Mouse (Mus musculus): ENCODE measurements around the gene Cryaa. TPM values are rescaled to one million over a fixed set of nuclear protein-coding genes. Genes with fewer than 3 reads are reported as not detected.

The Cryaa gene
- total and polyA plus RNA-seq, 3 experiments = not detected

- TF ChIP-seq RAD21 (IDR thresholded peaks at IDR 0.05; ENCODE audit: low read depth, low read length) (no peak), CHD2 (IDR thresholded peaks at IDR 0.05; ENCODE audit: low read length) (no peak), NRF1 (IDR thresholded peaks at IDR 0.05; ENCODE audit: insufficient read depth, low read depth, low read length, poor library complexity, severe bottlenecking) (no peak)
These were observed 3.2 kb upstream of the Cryaa start (continued) for GRCm38 (mm10) chr17:31674426-31674825.

GRCm38 (mm10) chr17:31680450-31680849, 2.8 kb downstream of the Cryaa start:
- H3K36me3 ChIP-seq (ENCODE audit: control insufficient read depth in 1 of 2, insufficient read depth in 2 of 2, low read length in 2 of 2) = no peaks in the 10 kb centered on the region
- H3K27me3 ChIP-seq (ENCODE audit: control insufficient read depth in 1 of 2, insufficient read depth in 2 of 2, low read length in 2 of 2) = peaks cover 0 to 2% of the 10 kb centered on the region in 2 experiments; a peak in 2 of 4 replicates
- H3K79me2 ChIP-seq (ENCODE audit: control insufficient read depth, insufficient read depth, low read length, poor library complexity) = no peaks in the 10 kb centered on the region
- TF ChIP-seq CTCF (IDR thresholded peaks at IDR 0.05 in 2 of 3, conservative IDR thresholded peaks at IDR 0.05 in 1 of 3; ENCODE audit: control insufficient read depth in 1 of 3, insufficient read depth in 1 of 3, low read depth in 2 of 3, low read length in 3 of 3, poor library complexity in 1 of 3, severe bottlenecking in 1 of 3) = no peak
- TF ChIP-seq ZMIZ1 (IDR thresholded peaks at IDR 0.05; ENCODE audit: low read depth, low read length) = no peak
- no peak for TF ChIP-seq HCFC1 (IDR thresholded peaks at IDR 0.05; ENCODE audit: low read depth, low read length)
- no peak overlapping the region for H3K9ac ChIP-seq (ENCODE audit: control insufficient read depth, low read depth, low read length, poor library complexity, severe bottlenecking)
- H3K4me3 ChIP-seq (ENCODE audit: control insufficient read depth in 1 of 2, insufficient read depth in 1 of 2, low read depth in 2 of 2, low read length in 2 of 2) = no peak overlapping the region
- H3K9me3 ChIP-seq (replicated peaks; ENCODE audit: insufficient read depth, low read length) = no peaks in the 10 kb centered on the region
- no peak for DNase-seq (ENCODE audit: low read depth, low spot score)
- no peaks in the 10 kb centered on the region for H3K4me1 ChIP-seq (ENCODE audit: control insufficient read depth in 1 of 2, insufficient read depth in 2 of 2, low read length in 2 of 2)
- H3K27ac ChIP-seq (ENCODE audit: control insufficient read depth, low read depth, low read length) = no peak overlapping the region

GRCm38 (mm10) chr17:31685514-31686224, 8.1 kb downstream of the Cryaa start:
- Histone ChIP-seq H3K4me1 (ENCODE audit: control insufficient read depth in 1 of 2, insufficient read depth in 2 of 2, low read length in 2 of 2) (no peaks in the 10 kb centered on the region), H3K4me3 (ENCODE audit: control insufficient read depth in 1 of 2, insufficient read depth in 1 of 2, low read depth in 2 of 2, low read length in 2 of 2) (no peak overlapping the region), H3K9ac (ENCODE audit: control insufficient read depth, low read depth, low read length, poor library complexity, severe bottlenecking) (no peak overlapping the region; the same call in 1 of the 2 replicates), H3K36me3 (ENCODE audit: control insufficient read depth in 1 of 2, insufficient read depth in 2 of 2, low read length in 2 of 2) (no peaks in the 10 kb centered on the region), H3K79me2 (ENCODE audit: control insufficient read depth, insufficient read depth, low read length, poor library complexity) (no peaks in the 10 kb centered on the region), H3K27me3 (ENCODE audit: control insufficient read depth in 1 of 2, insufficient read depth in 2 of 2, low read length in 2 of 2) (no peaks in the 10 kb centered on the region; a peak in 1 of 4 replicates), H3K9me3 (replicated peaks; ENCODE audit: insufficient read depth, low read length) (no peaks in the 10 kb centered on the region), H3K27ac (ENCODE audit: control insufficient read depth, low read depth, low read length) (no peak overlapping the region)
- TF ChIP-seq POLR2A (IDR thresholded peaks at IDR 0.05; ENCODE audit: control insufficient read depth in 1 of 2, insufficient read depth in 1 of 2, low read depth in 1 of 2, low read length in 2 of 2, poor library complexity in 1 of 2) (no peak), SIN3A (IDR thresholded peaks at IDR 0.05; ENCODE audit: low read length) (no peak), CHD1 (IDR thresholded peaks at IDR 0.05; ENCODE audit: low read depth, low read length) (no peak), CTCF (IDR thresholded peaks at IDR 0.05 in 2 of 3, conservative IDR thresholded peaks at IDR 0.05 in 1 of 3; ENCODE audit: control insufficient read depth in 1 of 3, insufficient read depth in 1 of 3, low read depth in 2 of 3, low read length in 3 of 3, poor library complexity in 1 of 3, severe bottlenecking in 1 of 3) (peak; percentile 80 to 85 (median 80)), NELFE (IDR thresholded peaks at IDR 0.05; ENCODE audit: low read depth, low read length) (no peak), ZC3H11A (IDR thresholded peaks at IDR 0.05; ENCODE audit: low read depth, low read length) (peak; percentile 77), ETS1 (IDR thresholded peaks at IDR 0.05; ENCODE audit: low read depth, low read length) (no peak), JUND (IDR thresholded peaks at IDR 0.05; ENCODE audit: low read depth, low read length) (no peak), UBTF (IDR thresholded peaks at IDR 0.05; ENCODE audit: borderline replicate concordance, insufficient read depth, low read depth, low read length) (no peak), MYB (IDR thresholded peaks at IDR 0.05; ENCODE audit: low read depth, low read length) (no peak), CHD2 (IDR thresholded peaks at IDR 0.05; ENCODE audit: low read length) (no peak), GABPA (IDR thresholded peaks at IDR 0.05; ENCODE audit: low read depth, low read length) (no peak), RCOR1 (IDR thresholded peaks at IDR 0.05; ENCODE audit: low read depth, low read length) (no peak), SMC3 (IDR thresholded peaks at IDR 0.05; ENCODE audit: low read depth, low read length) (peak; percentile 88), TAL1 (IDR thresholded peaks at IDR 0.05; ENCODE audit: low read length) (no peak), RAD21 (IDR thresholded peaks at IDR 0.05; ENCODE audit: low read depth, low read length) (peak; percentile 84)
- peak; percentile 86 for DNase-seq (ENCODE audit: low read depth, low spot score)
